Mouse (Mus musculus) T-cell, adult 2 months (primary cell): ENCODE data around the gene Hbq1a.
A peak's percentile ranks its signal among the peaks of the same experiment; 100 is the strongest.

ENCODE experiments used
- DNase-seq: peaks from one replicate; pipeline ENCODE4 v3.0.0; 2022; ENCODE audit warnings: low spot score

Gene Hbq1a

DNA sequence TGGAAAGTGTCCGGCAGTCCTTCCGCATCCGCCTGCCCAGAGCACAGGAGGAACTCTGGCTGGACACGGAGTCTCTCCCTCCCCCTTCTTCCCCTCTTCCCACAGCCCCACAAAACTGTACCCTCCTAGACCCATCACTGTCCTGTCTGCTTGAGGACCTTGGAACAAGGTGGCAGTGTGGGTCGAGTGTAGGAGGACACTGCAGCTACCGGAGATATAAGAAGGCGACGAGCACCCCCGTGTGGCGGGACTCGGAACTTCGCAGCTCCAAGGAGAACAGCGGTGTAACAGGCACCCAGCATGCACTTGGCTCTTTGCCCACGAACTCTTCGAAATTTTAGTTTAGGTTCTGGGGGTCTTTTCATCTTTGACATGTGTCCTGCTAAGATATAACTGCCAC is 24.7 kb downstream of the Hbq1a start:
- DNase-seq = peak; percentile 75

DNA sequence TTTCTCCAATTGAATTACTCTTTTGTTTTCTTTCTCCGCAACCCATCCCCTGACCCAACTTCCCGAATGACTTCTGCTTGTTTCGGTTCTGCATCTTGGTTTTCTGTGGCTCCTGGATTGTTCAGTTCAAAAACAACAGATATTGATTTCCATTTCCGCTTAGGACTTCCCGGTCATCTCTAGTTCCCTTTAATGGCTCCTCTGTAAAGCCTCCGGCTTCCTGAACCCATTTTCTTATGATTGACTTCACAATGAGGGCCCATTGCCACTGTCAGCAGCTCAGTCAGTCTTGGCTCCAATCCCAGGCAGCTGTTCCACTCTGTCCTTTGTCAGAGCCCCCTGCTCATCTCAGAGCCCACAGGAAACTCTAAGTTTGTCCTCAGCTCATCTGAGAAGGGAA is 31.2 kb downstream of the Hbq1a start:
- no peak for DNase-seq

- no peak for DNase-seq
Observed at GRCm38 (mm10) chr11:32331861-32332260, 32.0 kb downstream of the Hbq1a start.

- no peak for DNase-seq
Observed at GRCm38 (mm10) chr11:32333235-32333634, 33.4 kb downstream of the Hbq1a start.

- DNase-seq = no peak
Observed at GRCm38 (mm10) chr11:32336435-32336907, 36.6 kb downstream of the Hbq1a start.

GRCm38 (mm10) chr11:32339131-32339531 is 39.3 kb downstream of the Hbq1a start:
- DNase-seq = no peak

DNA sequence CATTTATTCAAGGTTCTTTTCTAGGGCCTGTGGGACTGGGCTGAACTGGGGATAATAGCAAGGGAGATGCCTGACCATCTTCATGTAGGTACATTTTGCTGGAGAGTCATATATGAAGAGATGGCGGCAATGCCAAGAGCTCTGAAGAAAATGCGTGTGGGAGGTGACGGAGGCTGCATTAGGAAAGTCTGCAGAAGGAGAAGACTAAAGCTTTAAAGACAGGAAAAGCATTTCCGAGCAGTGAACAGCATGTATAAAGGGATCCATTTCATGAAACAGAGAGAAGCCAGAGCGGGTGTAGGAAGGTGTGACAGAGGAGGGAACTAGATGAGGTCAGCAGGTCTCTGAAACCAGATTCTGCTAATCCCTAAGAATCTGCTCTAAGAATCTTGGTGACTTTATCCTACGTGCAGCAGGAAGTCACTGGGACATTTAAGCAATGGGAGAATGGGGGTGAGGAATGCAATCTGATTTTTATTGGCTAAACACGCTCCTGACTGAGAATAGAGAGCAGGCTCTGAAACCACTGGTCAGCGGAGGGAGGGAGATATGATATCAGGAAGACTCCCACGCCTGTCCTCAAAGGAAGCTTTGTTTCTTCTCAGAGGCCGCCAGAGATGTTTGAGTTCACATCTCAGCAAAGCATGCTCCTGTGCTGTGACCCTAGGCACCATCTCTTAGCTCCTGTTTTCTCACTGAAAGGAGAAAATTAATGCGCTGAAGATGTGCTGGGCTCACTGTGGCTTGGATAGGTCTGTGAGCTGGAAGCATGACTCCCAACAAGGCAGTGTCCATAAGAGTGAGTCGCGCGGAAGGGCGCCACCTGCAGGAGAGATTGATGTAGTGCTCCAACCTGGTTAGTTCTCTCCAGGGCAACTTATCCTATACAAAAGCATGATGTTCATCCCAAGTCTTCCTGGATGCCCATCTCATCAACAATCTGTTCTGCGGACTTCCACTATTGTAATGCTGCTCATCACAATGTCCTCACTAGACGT is 40.9 kb downstream of the Hbq1a start:
- DNase-seq = no peak

DNA sequence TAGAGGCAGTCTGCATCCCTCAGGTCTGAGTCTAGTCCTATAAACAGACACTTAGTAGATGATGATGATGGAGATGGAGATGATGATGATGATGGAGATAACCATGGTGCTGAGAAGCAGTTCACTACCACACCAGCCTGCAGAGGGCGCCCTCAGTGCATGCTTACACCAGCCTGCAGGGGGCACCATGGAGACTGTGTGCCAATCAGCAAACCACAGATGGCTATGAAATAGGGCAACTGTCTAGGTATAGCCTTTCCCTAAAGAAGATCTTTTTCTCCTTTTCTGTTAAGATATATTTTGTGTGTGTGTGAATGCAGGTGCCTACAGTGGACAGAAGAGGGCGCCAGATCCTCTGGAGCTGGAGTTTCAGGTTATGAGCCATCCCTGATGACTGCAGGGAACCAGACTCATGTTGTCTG is 42.9 kb downstream of the Hbq1a start:
- peak; percentile 40 for DNase-seq

DNA sequence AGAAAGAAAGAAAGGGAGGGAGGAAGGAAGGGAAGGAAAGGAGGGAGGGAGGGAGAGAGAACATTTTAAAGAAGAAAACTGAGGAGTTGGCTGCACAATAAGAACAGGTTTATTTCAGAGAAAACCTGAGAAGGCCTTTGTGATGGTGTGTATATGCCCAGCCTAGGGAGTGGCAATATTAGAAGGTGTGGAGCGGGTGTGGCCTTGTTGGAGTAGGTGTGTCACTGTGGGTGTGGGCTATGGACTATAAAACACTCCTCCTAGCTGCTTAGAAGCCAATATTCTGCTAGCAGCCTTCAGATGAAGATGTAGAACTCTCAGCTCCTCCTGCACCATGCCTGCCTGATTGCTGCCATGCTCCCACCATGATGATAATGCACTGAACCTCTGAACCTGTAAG is 43.5 kb downstream of the Hbq1a start:
- no peak for DNase-seq

DNA sequence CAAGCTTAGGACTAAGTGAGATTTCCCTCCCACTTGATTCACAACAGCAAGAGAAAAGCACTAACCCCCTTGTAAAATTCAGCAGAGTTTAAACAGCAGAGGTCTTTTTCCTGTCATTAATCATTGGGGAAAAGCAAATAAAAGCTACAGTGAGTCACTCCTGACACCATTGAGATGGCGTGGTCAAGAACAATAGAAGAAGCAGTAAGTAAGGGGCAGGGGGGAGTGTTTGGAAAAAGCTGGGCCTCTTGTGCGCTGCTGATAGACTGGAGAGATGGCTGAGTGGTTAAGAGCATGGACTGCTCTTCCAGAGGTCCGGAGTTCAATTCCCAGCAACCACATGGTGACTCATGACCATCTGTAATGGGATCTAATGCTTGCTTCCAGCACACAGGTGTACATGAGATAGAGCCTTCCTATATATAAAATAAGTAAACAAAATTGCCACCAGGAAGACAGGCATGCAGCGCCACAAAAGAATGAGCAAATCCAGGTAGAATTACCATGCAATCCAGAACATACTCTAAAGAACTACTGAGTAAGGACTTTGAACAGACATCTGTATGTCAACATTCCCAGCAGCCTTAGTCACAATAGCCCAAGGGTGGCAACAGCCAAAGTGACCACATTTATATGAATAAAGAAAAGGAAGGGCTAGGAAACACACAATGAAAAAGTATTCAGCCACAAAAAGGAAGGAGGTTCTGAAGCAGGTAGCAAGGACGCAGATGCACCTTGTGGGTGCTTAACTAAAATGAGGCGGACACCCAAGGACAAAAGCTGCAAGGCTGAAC is 45.8 kb downstream of the Hbq1a start:
- DNase-seq = no peak

GRCm38 (mm10) chr11:32347264-32347606 is 47.4 kb downstream of the Hbq1a start:
- no peak for DNase-seq

DNA sequence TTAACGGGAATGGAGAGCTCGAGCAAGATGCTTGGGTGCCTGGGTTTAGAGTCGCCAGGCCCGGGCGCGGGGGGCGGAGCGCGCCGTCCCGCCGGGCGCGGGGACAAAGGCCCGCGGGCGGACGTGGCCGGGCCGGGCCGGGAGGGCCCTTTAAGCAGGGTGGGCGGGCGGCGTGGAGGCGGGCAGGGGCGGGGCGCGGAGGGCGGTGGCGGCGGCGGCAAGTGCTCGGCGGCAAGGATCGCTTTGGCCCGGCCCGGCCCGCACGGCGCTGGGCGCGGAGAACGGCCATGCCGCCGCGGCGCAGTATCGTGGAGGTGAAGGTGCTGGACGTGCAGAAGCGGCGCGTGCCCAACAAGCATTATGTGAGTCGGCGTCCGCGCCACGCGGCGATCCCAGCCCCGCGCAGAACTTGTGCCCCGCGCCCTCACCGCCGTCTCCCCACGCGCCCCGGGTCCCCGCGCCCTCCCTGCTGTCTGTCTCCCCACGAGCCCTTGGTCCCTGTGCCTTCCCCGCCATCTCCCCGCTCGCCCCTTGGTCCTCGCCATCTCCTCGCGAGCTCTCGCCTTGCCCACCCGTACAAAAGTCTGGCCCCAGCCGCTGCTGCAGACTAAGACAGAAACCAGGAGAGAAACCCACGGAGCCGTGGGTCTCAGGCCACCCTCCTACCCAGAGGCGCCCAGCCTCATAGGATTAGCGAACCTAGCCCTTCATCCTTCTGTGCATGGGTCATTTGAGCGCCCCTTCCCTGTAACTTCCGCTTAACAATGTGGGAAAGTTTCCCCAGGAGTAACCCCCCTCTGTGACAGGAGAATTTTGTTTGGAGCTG is 48.0 kb downstream of the Hbq1a start, which contains the start of gene Sh3pxd2b:
Gene Sh3pxd2b, plus strand, starts transcription at position 214 of the 826 bp plus-strand sequence.
- DNase-seq = no peak

- DNase-seq = no peak
Observed at GRCm38 (mm10) chr11:32348433-32349283, 48.8 kb downstream of the Hbq1a start.

- no peak for DNase-seq
Observed at GRCm38 (mm10) chr11:32349284-32349953, 49.5 kb downstream of the Hbq1a start.
